Mouse (Mus musculus): ENCODE measurements around the gene Rab3ip.

DNA sequence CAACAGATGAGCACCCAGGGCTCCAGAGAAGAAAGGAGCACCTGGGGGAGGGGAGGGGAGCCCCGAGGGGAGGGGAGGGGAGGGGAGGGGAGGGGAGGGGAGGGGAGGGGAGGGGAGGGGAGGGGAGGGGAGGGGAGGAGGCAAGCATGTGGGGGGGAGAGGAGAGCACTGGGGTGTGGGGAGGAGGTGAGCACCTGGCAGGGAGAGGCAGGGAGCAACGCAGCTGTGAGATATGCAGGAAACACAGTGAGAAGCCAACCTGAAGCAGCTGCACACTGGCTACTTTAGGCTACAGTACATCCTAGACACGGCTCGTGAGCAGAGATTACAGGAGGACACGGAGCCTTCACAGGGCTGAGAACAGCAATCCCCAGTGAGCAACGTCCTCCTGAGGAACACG lies 19.6 kb downstream of the Rab3ip start:
- no peak for TF ChIP-seq CTCF (IDR thresholded peaks at IDR 0.05; ENCODE audit: low read depth)
- TF ChIP-seq EP300 (IDR thresholded peaks at IDR 0.05; ENCODE audit: low read depth): no peak
